Mouse (Mus musculus): Measurements from ENCODE around the gene Cerkl. TPM values are rescaled to one million over a fixed set of nuclear protein-coding genes. Genes with fewer than 3 reads are reported as not detected.

Cerkl gene
- polyA plus RNA-seq, 1 experiment from 2014 or later: 1.3 TPM

- no peak overlapping the region for H3K4me2 ChIP-seq
- H3K4me3 ChIP-seq (replicated peaks): no peak overlapping the region
- ATAC-seq (ENCODE audit: insufficient read depth, low FRiP score, low read depth): no peak
- H3K4me1 ChIP-seq: no peaks in the 10 kb centered on the region
- H3K36me3 ChIP-seq: no peaks in the 10 kb centered on the region
- WGBS: 69% methylated on average over 1 of the region's 1 CpGs
- H3K9me3 ChIP-seq: no peaks in the 10 kb centered on the region
- no peak overlapping the region for H3K27ac ChIP-seq
- no peak overlapping the region for H3K9ac ChIP-seq
- H3K27me3 ChIP-seq (replicated peaks): no peaks in the 10 kb centered on the region
Measured at GRCm38 (mm10) chr2:79339003-79339402, 117.6 kb downstream of the Cerkl start.

- Histone ChIP-seq H3K4me1 (no peaks in the 10 kb centered on the region), H3K9ac (no peak overlapping the region), H3K4me2 (no peak overlapping the region), H3K36me3 (no peaks in the 10 kb centered on the region), H3K27me3 (replicated peaks) (no peaks in the 10 kb centered on the region), H3K9me3 (no peaks in the 10 kb centered on the region), H3K27ac (no peak overlapping the region), H3K4me3 (replicated peaks) (no peak overlapping the region)
- ATAC-seq (ENCODE audit: insufficient read depth, low FRiP score, low read depth): no peak
- 92% methylated on average over 1 of the region's 1 CpGs for WGBS
Measured at GRCm38 (mm10) chr2:79336141-79336540, 120.4 kb downstream of the Cerkl start.

GRCm38 (mm10) chr2:79334661-79335060, 121.9 kb downstream of the Cerkl start:
- H3K9ac ChIP-seq: no peak overlapping the region
- H3K4me2 ChIP-seq: no peak overlapping the region
- H3K9me3 ChIP-seq: no peaks in the 10 kb centered on the region
- no peaks in the 10 kb centered on the region for H3K27me3 ChIP-seq (replicated peaks)
- no peaks in the 10 kb centered on the region for H3K4me1 ChIP-seq
- H3K4me3 ChIP-seq (replicated peaks): no peak overlapping the region
- no peak overlapping the region for H3K27ac ChIP-seq
- H3K36me3 ChIP-seq: no peaks in the 10 kb centered on the region
- no peak for ATAC-seq (ENCODE audit: insufficient read depth, low FRiP score, low read depth)

GRCm38 (mm10) chr2:79328079-79328478, 128.5 kb downstream of the Cerkl start:
- 57% methylated on average over 2 of the region's 2 CpGs for WGBS
- no peak for ATAC-seq (ENCODE audit: insufficient read depth, low FRiP score, low read depth)
- H3K4me2 ChIP-seq: no peak overlapping the region
- no peak overlapping the region for H3K9ac ChIP-seq
- no peaks in the 10 kb centered on the region for H3K9me3 ChIP-seq
- no peaks in the 10 kb centered on the region for H3K36me3 ChIP-seq
- H3K27me3 ChIP-seq (replicated peaks): no peaks in the 10 kb centered on the region
- no peaks in the 10 kb centered on the region for H3K4me1 ChIP-seq
- H3K4me3 ChIP-seq (replicated peaks): no peak overlapping the region
- no peak overlapping the region for H3K27ac ChIP-seq

GRCm38 (mm10) chr2:79316182-79316880, 140.3 kb downstream of the Cerkl start:
- H3K4me1 ChIP-seq: no peaks in the 10 kb centered on the region
- no peaks in the 10 kb centered on the region for H3K9me3 ChIP-seq
- no peak overlapping the region for H3K9ac ChIP-seq
- 79% methylated on average over 9 of the region's 9 CpGs for WGBS
- H3K36me3 ChIP-seq: no peaks in the 10 kb centered on the region
- H3K27me3 ChIP-seq (replicated peaks): no peaks in the 10 kb centered on the region
- no peak overlapping the region for H3K4me3 ChIP-seq (replicated peaks)
- ATAC-seq (ENCODE audit: insufficient read depth, low FRiP score, low read depth): no peak; the same call in 1 of the 2 replicates
- H3K27ac ChIP-seq: no peak overlapping the region
- no peak overlapping the region for H3K4me2 ChIP-seq

- no peak overlapping the region for H3K4me2 ChIP-seq
- ATAC-seq (ENCODE audit: insufficient read depth, low FRiP score, low read depth): no peak
- no peaks in the 10 kb centered on the region for H3K36me3 ChIP-seq
- no peaks in the 10 kb centered on the region for H3K9me3 ChIP-seq
- H3K27ac ChIP-seq: no peak overlapping the region
- H3K9ac ChIP-seq: no peak overlapping the region
- no peak overlapping the region for H3K4me3 ChIP-seq (replicated peaks)
- WGBS: 80% methylated on average over 4 of the region's 4 CpGs
- H3K27me3 ChIP-seq (replicated peaks): no peaks in the 10 kb centered on the region
- no peaks in the 10 kb centered on the region for H3K4me1 ChIP-seq
Measured at GRCm38 (mm10) chr2:79315108-79315507, 141.5 kb downstream of the Cerkl start.

- H3K9me3 ChIP-seq: no peaks in the 10 kb centered on the region
- H3K27ac ChIP-seq: no peak overlapping the region
- H3K4me1 ChIP-seq: no peaks in the 10 kb centered on the region
- no peak overlapping the region for H3K4me2 ChIP-seq
- WGBS: 52% methylated on average over 4 of the region's 4 CpGs
- no peaks in the 10 kb centered on the region for H3K36me3 ChIP-seq
- no peaks in the 10 kb centered on the region for H3K27me3 ChIP-seq (replicated peaks)
- ATAC-seq (ENCODE audit: insufficient read depth, low FRiP score, low read depth): no peak
- H3K9ac ChIP-seq: no peak overlapping the region
- H3K4me3 ChIP-seq (replicated peaks): no peak overlapping the region
Measured at GRCm38 (mm10) chr2:79312499-79312898, 144.1 kb downstream of the Cerkl start.

- Histone ChIP-seq H3K9me3 (no peaks in the 10 kb centered on the region), H3K9ac (no peak overlapping the region), H3K4me2 (no peak overlapping the region), H3K27ac (no peak overlapping the region), H3K27me3 (replicated peaks) (no peaks in the 10 kb centered on the region), H3K4me3 (replicated peaks) (no peak overlapping the region), H3K4me1 (no peaks in the 10 kb centered on the region), H3K36me3 (no peaks in the 10 kb centered on the region)
- 81% methylated on average over 13 of the region's 13 CpGs for WGBS
- no peak for ATAC-seq (ENCODE audit: insufficient read depth, low FRiP score, low read depth)
Measured at GRCm38 (mm10) chr2:79309454-79310118, 147.0 kb downstream of the Cerkl start.

GRCm38 (mm10) chr2:79307549-79307948, 149.0 kb downstream of the Cerkl start:
- Histone ChIP-seq H3K4me1 (no peaks in the 10 kb centered on the region), H3K36me3 (no peaks in the 10 kb centered on the region), H3K4me2 (no peak overlapping the region), H3K27me3 (replicated peaks) (no peaks in the 10 kb centered on the region), H3K4me3 (replicated peaks) (no peak overlapping the region), H3K27ac (no peak overlapping the region), H3K9me3 (no peaks in the 10 kb centered on the region), H3K9ac (no peak overlapping the region)
- 76% methylated on average over 4 of the region's 4 CpGs for WGBS
- no peak for ATAC-seq (ENCODE audit: insufficient read depth, low FRiP score, low read depth)

- Histone ChIP-seq H3K4me2 (no peak overlapping the region), H3K36me3 (no peaks in the 10 kb centered on the region), H3K9me3 (no peaks in the 10 kb centered on the region), H3K9ac (no peak overlapping the region), H3K4me1 (no peaks in the 10 kb centered on the region), H3K27me3 (replicated peaks) (no peaks in the 10 kb centered on the region), H3K27ac (no peak overlapping the region), H3K4me3 (replicated peaks) (no peak overlapping the region)
- ATAC-seq (ENCODE audit: insufficient read depth, low FRiP score, low read depth): no peak
Measured at GRCm38 (mm10) chr2:79302398-79302797, 154.2 kb downstream of the Cerkl start.

GRCm38 (mm10) chr2:79292431-79292830, 164.2 kb downstream of the Cerkl start:
- Histone ChIP-seq H3K27me3 (replicated peaks) (no peaks in the 10 kb centered on the region), H3K4me2 (no peak overlapping the region), H3K4me1 (no peaks in the 10 kb centered on the region), H3K36me3 (no peaks in the 10 kb centered on the region), H3K9me3 (no peaks in the 10 kb centered on the region), H3K4me3 (replicated peaks) (no peak overlapping the region), H3K27ac (no peak overlapping the region), H3K9ac (no peak overlapping the region)
- 80% methylated on average over 6 of the region's 6 CpGs for WGBS
- ATAC-seq (ENCODE audit: insufficient read depth, low FRiP score, low read depth): no peak

GRCm38 (mm10) chr2:79291922-79292321, 164.7 kb downstream of the Cerkl start:
- Histone ChIP-seq H3K4me3 (replicated peaks) (no peak overlapping the region), H3K9me3 (no peaks in the 10 kb centered on the region), H3K27me3 (replicated peaks) (no peaks in the 10 kb centered on the region), H3K27ac (no peak overlapping the region), H3K4me1 (no peaks in the 10 kb centered on the region), H3K36me3 (no peaks in the 10 kb centered on the region), H3K4me2 (no peak overlapping the region), H3K9ac (no peak overlapping the region)
- no peak for ATAC-seq (ENCODE audit: insufficient read depth, low FRiP score, low read depth)
- WGBS: 72% methylated on average over 8 of the region's 8 CpGs

Data from stomach, embryonic 15.5 days (tissue).